Mouse (Mus musculus) common myeloid progenitor, adult 5-6 weeks (primary cell): ENCODE results near the gene Tmod2. TPM values are rescaled to one million over a fixed set of nuclear protein-coding genes. Genes with fewer than 3 reads are reported as not detected.
A peak's percentile ranks its signal among the peaks of the same experiment; 100 is the strongest.
"Not testable (repeated sequence)": the region's sequence is repeated elsewhere in the genome, so short reads cannot be mapped to it uniquely, and the experiment has no call there.

ENCODE experiments used
- ATAC-seq: replicated peaks from 2 replicates; pipeline ENCODE4 v1.8.0; 2016; ENCODE audit warnings: low read depth, mild to moderate bottlenecking, moderate TSS enrichment, inconsistent platforms; ENCODE audit not compliant: poor library complexity, severe bottlenecking
- total RNA-seq: library from RNA; stranded (forward); fragments of 200-1000, 187-1606 nt; gene quantifications from 2 replicates; pipeline ENCODE4 v1.2.3, GENCODE M21; 2017

Tmod2 gene
- not detected in 2 replicates for total RNA-seq

GRCm38 (mm10) chr9:75610571-75611493 is at the start of gene Tmod2:
Gene Tmod2 (minus strand): TSS chr9:75611325.
- peak; percentile 45 for ATAC-seq

- ATAC-seq: no peak
These were observed 49.8 kb upstream of the Tmod2 start for GRCm38 (mm10) chr9:75660917-75661316.

- ATAC-seq: not testable (repeated sequence)
These were observed 45.3 kb upstream of the Tmod2 start for GRCm38 (mm10) chr9:75656456-75656855.

GRCm38 (mm10) chr9:75653981-75654911 is 43.1 kb upstream of the Tmod2 start:
- no peak for ATAC-seq

GRCm38 (mm10) chr9:75645405-75645804 is 34.3 kb upstream of the Tmod2 start:
- no peak for ATAC-seq

GRCm38 (mm10) chr9:75634226-75634625 is 23.1 kb upstream of the Tmod2 start:
- ATAC-seq: no peak

GRCm38 (mm10) chr9:75633603-75634002 is 22.5 kb upstream of the Tmod2 start:
- no peak for ATAC-seq

- ATAC-seq: peak; percentile 71; the same call in 1 of the 2 replicates
These were observed 21.8 kb upstream of the Tmod2 start for GRCm38 (mm10) chr9:75632902-75633301.

GRCm38 (mm10) chr9:75632111-75632510 is 21.0 kb upstream of the Tmod2 start:
- no peak for ATAC-seq

- peak; percentile 24; the same call in 1 of the 2 replicates for ATAC-seq
These were observed 19.8 kb upstream of the Tmod2 start for GRCm38 (mm10) chr9:75630823-75631454.

GRCm38 (mm10) chr9:75626308-75626604 is 15.1 kb upstream of the Tmod2 start:
- peak; percentile 30; the same call in 1 of the 2 replicates for ATAC-seq

- peak; percentile 79 for ATAC-seq
These were observed 14.6 kb upstream of the Tmod2 start, which contains the start of gene Lysmd2 for GRCm38 (mm10) chr9:75625556-75626307. Gene Lysmd2 (plus strand): TSS chr9:75625741.

GRCm38 (mm10) chr9:75624983-75625555 is 13.9 kb upstream of the Tmod2 start:
- peak; percentile 42 for ATAC-seq

- ATAC-seq: no peak
These were observed 10.3 kb upstream of the Tmod2 start for GRCm38 (mm10) chr9:75621428-75621827.

GRCm38 (mm10) chr9:75619761-75620160 is 8.6 kb upstream of the Tmod2 start:
- not testable (repeated sequence) for ATAC-seq

- no peak for ATAC-seq
These were observed 7.8 kb upstream of the Tmod2 start for GRCm38 (mm10) chr9:75618836-75619400.

- no peak for ATAC-seq
These were observed 5.4 kb upstream of the Tmod2 start for GRCm38 (mm10) chr9:75616560-75616959.

GRCm38 (mm10) chr9:75609965-75610364 is 1.2 kb downstream of the Tmod2 start:
- no peak for ATAC-seq

GRCm38 (mm10) chr9:75609505-75609904 is 1.6 kb downstream of the Tmod2 start:
- ATAC-seq: no peak
